Mouse (Mus musculus) effector memory CD4-positive, alpha-beta T cell, adult 5 months (primary cell): ENCODE results near the gene Myo15b. TPM values are rescaled to one million over a fixed set of nuclear protein-coding genes. Genes with fewer than 3 reads are reported as not detected.

Experiments used
- polyA plus RNA-seq: library from polyadenylated mRNA; unstranded; fragments of 100-300 nt; shearing (Covaris generic); gene quantifications from one replicate; pipeline ENCODE4 v1.2.1, GENCODE M21; 2017

Myo15b gene
- polyA plus RNA-seq, result 0.07 TPM

DNA sequence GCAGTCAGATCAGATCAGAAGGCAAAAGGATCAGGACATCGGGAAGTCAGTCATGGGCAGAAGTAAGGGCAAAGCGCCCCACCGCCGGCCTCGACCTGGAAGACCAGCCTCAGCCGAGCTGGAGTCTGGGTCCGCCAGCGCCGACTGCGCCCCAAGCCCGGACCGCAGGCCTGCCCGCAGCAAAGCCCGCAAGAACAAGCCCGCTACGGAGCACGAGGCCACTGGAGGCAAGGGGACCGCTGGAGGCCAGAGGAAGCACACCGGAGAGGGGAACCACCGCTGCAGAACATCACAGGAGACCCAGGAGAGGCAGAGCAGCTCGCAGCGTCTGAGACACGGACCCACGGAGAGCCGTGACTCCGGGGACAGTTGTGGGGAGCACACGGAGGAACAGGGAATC, at the start of gene Myo15b:
Gene Myo15b (plus strand): TSS at position 53 of the 400 bp plus-strand sequence.

DNA sequence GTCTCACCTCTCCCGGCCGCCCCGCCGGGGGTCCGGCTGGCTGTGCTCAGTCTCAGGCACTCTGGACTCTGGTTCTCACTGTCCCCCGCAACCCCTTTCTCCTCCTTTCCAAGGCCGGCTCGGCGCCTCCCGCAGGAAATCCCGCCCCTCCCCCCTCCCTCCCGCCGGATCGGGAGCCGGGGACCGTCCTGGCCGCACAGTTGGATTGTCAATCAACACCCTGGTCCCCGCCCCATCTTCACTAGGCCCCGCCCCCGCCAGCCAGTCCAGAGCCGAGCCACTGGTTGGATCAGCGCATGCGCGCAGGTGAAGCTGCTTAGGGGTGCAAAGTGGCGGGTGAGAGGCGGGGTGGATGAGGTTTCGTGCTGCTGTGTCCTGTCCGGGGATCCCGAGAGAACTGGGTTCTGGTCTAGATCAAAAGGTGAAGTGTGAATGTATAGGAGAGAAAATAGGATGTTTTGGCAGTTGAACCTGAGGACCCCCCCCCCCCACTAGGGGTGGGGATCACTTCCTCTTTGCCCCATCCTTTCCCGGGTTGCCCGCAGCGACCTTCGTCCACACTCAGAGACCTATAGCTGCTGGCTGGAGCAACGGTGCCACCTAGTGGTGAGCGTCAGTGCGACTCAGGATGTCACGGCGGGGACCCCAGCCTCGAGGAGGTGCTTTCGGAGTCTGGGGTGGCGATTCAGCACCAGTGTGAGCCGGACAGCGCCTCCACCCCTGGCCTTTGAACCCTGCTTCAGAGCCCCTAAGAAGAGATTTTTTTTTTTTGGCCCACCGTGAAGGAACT, 44.5 kb upstream of the Myo15b start, which contains the start of gene Caskin2:
Gene Caskin2 (minus strand): TSS at position 133 of the 790 bp plus-strand sequence.

DNA sequence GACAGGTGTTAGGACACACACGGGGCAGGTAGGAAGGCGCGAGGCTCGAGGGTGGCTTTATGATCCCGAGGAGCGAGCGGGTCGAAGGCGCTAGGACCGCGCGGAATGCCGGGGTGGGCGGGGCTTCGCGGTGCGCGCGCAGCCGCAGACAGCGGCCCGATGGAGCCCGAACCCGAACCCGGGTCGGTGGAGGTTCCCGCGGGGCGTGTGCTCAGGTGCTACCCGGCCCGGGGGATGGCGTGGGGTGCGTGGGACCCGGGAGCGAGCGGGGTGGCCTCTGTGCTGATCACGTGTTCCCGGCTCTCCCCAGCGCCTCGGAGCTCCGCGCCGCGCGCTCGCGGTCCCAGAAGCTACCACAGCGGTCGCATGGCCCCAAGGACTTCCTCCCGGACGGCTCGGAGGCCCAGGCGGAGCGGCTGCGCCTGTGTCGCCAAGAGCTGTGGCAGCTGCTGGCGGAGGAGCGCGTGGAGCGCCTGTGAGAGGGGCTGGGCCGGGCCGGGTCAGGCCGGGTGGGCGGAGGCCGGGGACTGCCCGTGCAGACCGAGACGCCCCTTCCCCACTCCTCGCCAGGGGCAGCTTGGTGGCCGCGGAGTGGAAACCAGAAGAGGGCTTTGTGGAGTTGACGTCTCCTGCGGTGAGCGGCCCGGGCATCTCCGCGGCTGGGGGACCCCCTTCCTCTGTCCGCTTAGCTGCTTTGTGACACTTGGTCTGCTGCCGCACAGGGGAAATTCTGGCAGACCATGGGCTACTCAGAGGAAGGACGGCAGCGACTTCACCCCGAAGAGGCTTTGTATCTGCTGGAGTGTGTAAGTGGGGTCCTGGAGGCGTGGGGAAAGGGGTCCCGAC, 43.4 kb upstream of the Myo15b start, which contains the start of gene Tsen54:
Gene Tsen54 (plus strand): TSS at position 120 of the 846 bp plus-strand sequence.

DNA sequence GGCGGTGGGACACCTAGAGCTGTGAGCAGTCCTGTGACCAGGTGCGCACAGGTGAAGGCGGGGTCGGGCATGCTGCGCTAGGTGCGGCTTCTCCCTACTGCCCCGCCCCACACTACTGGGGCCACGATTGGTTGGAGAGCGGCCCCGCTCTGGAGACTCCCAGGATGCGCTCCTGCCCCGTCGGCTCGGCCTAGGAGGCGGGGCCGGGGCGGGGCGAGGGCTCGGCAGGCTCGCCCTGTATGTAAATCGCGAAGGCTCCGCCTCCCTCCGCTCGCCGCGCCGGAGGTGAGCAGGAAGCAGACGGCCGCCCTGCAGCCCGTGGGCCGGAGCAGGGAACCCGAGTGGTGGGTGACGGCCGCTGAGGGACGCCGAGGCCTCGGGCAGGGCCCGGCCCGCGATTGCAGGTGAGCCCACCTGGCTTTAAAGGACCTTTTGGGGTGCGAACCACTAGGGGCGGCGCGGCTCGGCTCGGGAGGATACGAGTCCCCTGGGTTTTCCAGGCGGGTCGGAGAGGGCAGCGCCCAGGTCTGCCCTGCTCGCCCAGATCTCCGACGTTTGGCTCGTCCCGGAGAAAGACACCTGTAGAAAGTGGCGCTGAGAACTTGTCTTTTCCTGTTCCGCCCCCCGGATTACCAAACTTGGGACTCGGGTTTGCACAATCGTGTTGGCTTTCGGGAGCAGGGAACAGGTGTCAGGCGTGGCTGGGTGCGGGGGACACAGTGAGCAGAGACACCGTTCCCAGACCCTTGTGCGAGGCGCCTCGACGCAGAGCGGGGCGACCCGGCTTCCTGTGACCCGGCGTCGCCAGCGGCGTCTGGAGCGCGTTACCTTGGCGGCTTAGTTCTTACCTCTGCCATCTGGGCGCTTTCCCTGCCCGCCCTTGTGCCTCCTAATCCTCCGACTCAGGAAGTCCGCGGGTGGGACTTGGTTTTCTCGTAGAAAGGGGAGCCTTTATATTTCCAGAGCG, 34.1 kb upstream of the Myo15b start, which contains the start of gene Llgl2:
Gene Llgl2 (plus strand): TSS at position 276 of the 967 bp plus-strand sequence.

DNA sequence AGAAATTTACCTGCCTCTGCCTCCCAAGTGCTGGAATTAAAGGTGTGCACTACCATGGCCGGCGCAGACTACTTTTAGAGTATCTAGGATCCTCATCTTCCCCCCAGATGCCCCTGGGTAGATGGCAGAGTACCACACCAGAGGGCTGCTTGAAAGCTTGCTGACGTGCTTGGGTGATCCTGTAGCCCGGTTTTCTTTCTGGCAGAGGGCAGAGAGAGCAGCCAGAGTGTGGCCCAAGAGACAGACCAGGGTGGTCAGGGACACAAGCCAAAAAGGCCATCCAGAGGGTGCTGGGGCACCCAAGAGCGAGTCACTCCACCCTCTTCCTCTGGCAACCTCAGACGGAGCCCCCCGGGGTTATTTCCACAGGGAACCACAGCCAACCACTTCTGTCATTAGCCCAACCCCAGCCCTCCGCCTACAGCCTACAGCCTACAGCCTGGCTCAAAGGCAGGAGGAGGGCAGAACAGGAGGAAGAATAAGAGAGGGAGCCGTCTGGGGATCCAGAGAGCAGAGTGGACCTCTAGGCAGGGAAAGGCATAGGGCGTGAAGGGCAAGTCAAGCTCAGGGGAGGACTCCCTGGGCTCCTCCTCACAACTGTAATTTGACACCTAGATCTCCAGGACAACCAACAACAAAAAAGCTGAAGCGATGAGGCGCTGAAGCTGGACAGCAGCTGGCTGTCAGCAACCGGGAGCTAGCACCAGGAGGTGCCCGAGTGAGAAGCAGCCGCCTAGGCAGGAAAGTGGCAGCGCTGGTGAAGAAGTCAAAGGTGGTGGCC, 41.5 kb downstream of the Myo15b start, which contains the start of gene Smim5:
Gene Smim5 (plus strand): TSS at position 481 of the 781 bp plus-strand sequence.

DNA sequence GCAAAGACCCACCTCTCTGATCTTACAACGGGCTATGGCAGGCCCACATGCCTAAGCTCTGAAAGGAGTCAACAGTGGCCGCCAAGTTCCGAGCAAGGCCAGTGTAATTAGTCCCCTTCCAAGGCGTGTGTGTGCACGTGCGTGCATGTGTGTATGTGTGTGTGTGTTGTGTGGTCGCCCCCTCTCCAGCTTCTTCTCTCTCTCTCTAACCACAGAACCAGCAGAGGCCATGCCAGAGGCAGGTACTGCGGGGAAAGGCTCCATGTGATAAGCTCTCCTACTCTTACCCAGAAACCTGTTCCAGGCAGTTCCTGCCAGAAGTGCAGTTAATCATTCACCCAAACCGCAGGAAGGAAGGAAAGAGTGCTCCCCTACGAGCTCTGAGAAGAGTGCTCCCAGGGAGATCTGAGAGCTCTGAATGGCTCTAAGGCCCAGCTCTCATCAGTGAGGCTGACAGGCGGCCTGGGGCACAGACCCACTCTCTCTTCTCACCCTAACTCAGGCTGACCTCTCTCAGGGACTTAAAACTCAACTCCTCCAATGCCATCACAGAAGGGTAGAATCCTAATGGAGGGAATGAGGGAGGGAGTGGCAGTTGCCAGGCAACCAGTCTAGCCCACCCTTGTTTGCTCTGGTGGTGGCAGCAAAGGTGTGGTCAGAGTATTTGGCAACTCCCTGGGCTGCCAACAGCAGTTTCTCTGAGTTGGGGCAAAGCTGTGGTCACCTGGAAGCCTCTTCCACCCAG, 53.6 kb downstream of the Myo15b start, which contains the start of gene Smim6:
Gene Smim6 (plus strand): TSS at position 386 of the 745 bp plus-strand sequence.

DNA sequence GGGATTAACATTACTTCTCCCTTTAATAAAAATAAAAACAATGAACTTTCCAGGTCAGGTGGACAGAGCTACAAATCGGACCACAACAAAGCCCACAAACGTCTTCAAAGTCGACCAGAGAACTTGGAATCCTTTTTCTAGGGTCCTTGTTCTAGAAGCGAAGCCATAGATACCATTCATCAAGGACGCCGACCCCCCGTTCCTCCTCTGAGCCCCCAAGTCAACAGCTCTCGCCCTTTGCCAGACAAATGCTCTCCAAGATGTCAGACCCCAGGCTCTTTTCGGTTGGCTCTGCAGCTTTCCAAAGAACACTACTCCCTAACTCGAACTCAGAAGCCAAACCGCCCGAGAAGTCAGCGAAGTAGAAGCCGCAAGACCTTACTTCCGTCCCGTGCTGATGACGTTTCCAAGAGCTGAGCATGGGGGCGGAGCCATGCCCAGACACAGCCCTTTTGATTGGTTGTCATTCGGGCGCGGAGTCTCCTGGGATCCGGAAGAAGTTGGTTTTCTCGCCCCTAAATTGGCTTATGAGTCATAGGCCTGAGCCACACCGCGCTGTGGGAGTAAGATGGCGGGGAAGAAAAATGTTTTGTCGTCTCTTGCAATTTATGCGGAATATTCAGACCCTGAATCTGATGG, 75.0 kb downstream of the Myo15b start, which contains the start of the genes Sap30bp and Recql5:
Gene Sap30bp (plus strand): TSS at position 175 of the 639 bp plus-strand sequence.
Gene Recql5 (minus strand): TSS at position 370 of the 639 bp plus-strand sequence.

Other genes with a start within 250 kb of the Myo15b start
- gene Mif4gd, start 245.4 kb upstream of the Myo15b start, polyA plus RNA-seq, result 381 TPM
- gene Slc25a19, start 230.1 kb upstream of the Myo15b start, polyA plus RNA-seq, result 80.4 TPM
- 232 TPM for gene Grb2, start 149.8 kb upstream of the Myo15b start, polyA plus RNA-seq
- 26.1 TPM for gene Tmem94, start 93.0 kb upstream of the Myo15b start, polyA plus RNA-seq
- gene Caskin2, start 44.8 kb upstream of the Myo15b start, polyA plus RNA-seq, result 1.9 TPM
- 23.9 TPM for gene Tsen54, start 43.7 kb upstream of the Myo15b start, polyA plus RNA-seq
- gene Llgl2, start 34.4 kb upstream of the Myo15b start, polyA plus RNA-seq, result 29.2 TPM
- 0.60 TPM for gene Smim5, start 41.6 kb downstream of the Myo15b start, polyA plus RNA-seq
- gene Smim6, start 53.6 kb downstream of the Myo15b start, polyA plus RNA-seq, result 0.52 TPM
- gene Sap30bp, start 74.9 kb downstream of the Myo15b start, polyA plus RNA-seq, result 30.1 TPM
- 9.4 TPM for gene Recql5, start 75.1 kb downstream of the Myo15b start, polyA plus RNA-seq
- not detected for gene Itgb4, start 116.3 kb downstream of the Myo15b start, polyA plus RNA-seq
- 16.1 TPM for gene Galk1, start 154.3 kb downstream of the Myo15b start, polyA plus RNA-seq
- 2,052 TPM for gene H3f3b, start 169.6 kb downstream of the Myo15b start, polyA plus RNA-seq
- gene Unk, start 171.9 kb downstream of the Myo15b start, polyA plus RNA-seq, result 35.8 TPM
- 80.3 TPM for gene Unc13d, start 219.6 kb downstream of the Myo15b start, polyA plus RNA-seq
- gene Wbp2, start 228.6 kb downstream of the Myo15b start, polyA plus RNA-seq, result 312 TPM